Mouse (Mus musculus): ENCODE measurements around the gene Fosb.

- no peak for TF ChIP-seq EP300 (IDR thresholded peaks at IDR 0.05; ENCODE audit: low read depth)
- no peak for TF ChIP-seq CTCF (IDR thresholded peaks at IDR 0.05; ENCODE audit: low read depth)
Measured at GRCm38 (mm10) chr7:19253437-19253836, 56.4 kb downstream of the Fosb start.
